Mouse (Mus musculus): ENCODE results near the gene 2310011J03Rik.

GRCm38 (mm10) chr10:80298571-80299281 is 21.6 kb downstream of the 2310011J03Rik start:
- TF ChIP-seq POLR2A (IDR thresholded peaks at IDR 0.05; ENCODE audit: borderline replicate concordance, control insufficient read depth, low read depth, low read length) (no peak; the same call in 1 of the 2 replicates), CTCF (IDR thresholded peaks at IDR 0.05; ENCODE audit: control insufficient read depth, insufficient read depth, low read length) (no peak)

All from bone marrow, adult 2 months (tissue).